Mouse (Mus musculus): ENCODE data around the gene Rock2. TPM values are rescaled to one million over a fixed set of nuclear protein-coding genes. Genes with fewer than 3 reads are reported as not detected.

Rock2 gene
- total RNA-seq, 1 experiment from 2014 or later, result 78.2 TPM

DNA sequence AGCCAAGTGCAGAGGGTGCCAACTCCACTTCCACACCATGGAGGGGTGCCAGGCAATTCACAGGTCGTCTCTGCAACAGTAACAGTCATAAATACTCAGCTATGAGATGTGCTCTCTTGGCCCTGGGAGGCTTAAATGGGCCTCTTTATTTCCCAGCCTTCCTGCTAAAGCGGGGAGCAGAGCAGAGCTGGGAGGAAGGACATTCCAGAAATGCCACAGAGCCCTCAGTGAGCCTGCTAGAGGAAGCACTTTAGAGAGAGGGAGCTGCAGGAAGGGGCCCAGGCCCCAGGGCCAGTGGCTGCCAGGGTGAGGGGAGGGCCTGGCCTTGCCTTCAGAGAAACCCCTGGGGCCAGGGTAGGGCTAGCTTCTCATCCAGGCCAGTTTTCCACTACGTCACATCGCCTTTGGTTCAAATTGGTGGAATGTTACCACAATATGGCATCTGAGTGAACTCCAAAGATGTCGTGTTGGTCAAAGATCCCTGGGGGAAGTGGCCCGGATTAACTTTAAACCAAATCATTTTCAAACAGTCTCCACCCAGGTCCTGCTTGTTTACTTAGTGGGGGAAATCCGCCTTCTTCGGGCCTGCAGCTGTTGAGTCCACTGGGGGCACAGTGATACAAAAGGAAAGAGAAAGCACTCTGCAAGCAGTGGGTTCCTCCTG, 24.2 kb upstream of the Rock2 start:
- ATAC-seq (replicated peaks; ENCODE audit: low read depth, poor library complexity, severe bottlenecking), result no peak

DNA sequence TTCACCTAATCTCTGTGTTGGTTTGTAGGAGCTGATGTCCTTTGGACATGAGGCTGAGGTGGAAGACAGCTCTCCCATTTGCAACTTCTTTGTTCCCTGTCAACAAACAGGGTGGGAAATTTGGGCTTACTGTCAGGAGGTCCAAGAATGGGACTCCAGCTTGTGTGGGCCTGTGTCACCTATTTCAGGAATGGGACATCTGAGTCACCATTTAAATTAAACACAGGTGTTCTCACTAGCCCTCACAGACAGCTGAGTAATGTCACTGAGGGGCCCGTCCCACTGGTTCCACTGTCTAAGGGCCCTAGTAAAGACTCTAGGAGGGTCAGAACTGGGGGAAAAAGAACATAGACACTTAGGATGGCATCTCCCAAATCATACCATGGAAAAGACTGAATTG, 22.7 kb upstream of the Rock2 start:
- ATAC-seq (replicated peaks; ENCODE audit: low read depth, poor library complexity, severe bottlenecking), result no peak

DNA sequence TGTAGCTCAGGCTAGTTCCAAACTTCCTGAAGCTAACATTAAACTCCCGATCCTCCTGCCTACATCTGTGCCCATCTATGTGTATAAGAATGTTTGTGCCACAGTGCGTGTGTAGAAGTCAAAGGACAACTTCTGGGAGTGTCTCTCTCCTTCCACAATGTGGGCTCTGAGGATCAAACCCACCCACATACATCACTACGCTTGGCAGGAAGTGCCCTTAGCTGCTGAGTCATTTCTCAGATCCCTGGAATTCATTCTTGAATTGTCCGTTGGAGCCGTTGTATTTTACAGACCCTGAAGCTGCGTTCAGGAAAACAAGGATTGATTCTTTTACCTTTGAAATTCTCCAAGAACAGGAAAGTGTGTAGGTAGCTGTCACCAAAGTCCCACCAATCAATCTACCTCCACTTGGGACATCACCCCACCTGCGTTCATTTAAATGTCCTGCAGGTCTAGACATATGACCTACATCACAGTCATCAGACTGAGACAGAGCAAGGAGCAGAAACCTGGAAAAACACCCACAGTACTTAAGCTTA, 21.7 kb upstream of the Rock2 start:
- ATAC-seq (replicated peaks; ENCODE audit: low read depth, poor library complexity, severe bottlenecking), result no peak

GRCm38 (mm10) chr12:16873549-16873948, 21.1 kb upstream of the Rock2 start:
- no peak for ATAC-seq (replicated peaks; ENCODE audit: low read depth, poor library complexity, severe bottlenecking)

- no peak for ATAC-seq (replicated peaks; ENCODE audit: low read depth, poor library complexity, severe bottlenecking)
Measured at GRCm38 (mm10) chr12:16874086-16874485, 20.6 kb upstream of the Rock2 start.

- ATAC-seq (replicated peaks; ENCODE audit: low read depth, poor library complexity, severe bottlenecking), result peak; percentile 65
Measured at GRCm38 (mm10) chr12:16875269-16875668, 19.4 kb upstream of the Rock2 start.

DNA sequence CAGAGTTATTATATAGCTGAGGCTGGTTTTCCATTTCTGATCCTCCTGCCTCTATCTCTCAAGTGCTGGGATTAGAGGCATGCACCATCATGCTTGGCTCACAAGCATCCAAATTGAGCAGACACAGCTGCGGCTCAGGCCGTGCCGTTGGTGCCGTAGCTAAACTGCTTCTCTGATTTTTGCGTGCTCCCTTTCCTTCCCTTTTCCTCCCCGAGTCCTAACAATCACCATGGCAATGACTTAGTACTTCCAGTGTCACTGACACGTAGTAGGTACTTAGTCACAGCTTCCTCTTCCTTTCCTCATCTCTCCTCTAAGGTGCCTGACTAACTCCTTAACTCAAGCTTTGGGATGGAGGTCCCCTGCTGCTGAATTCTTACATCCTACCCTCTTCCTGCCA, 19.0 kb upstream of the Rock2 start:
- ATAC-seq (replicated peaks; ENCODE audit: low read depth, poor library complexity, severe bottlenecking), result peak; percentile 16

- no peak for ATAC-seq (replicated peaks; ENCODE audit: low read depth, poor library complexity, severe bottlenecking)
Measured at GRCm38 (mm10) chr12:16876667-16877066, 18.0 kb upstream of the Rock2 start.

- ATAC-seq (replicated peaks; ENCODE audit: low read depth, poor library complexity, severe bottlenecking), result no peak
Measured at GRCm38 (mm10) chr12:16877141-16877540, 17.6 kb upstream of the Rock2 start.

DNA sequence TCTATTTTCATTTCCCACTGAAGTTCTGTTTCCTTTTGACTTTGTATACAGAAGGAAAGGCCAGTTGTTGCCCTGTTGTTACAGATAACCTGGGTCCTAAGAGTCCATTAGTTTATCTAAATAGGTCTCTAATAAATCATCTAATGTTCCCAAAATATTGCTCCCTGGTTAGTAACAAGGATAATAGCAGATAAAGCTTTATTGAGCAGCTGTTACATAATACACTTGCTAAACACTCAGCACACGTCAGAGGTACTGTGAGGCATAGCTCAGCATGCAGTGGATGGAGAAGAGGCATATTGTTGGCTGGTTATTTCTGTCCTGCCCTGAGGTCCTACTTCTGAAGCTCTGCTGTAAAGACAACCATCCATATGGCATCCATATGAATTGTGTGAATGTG, 17.0 kb upstream of the Rock2 start:
- no peak for ATAC-seq (replicated peaks; ENCODE audit: low read depth, poor library complexity, severe bottlenecking)

GRCm38 (mm10) chr12:16879369-16879768, 15.3 kb upstream of the Rock2 start:
- peak; percentile 55 for ATAC-seq (replicated peaks; ENCODE audit: low read depth, poor library complexity, severe bottlenecking)

DNA sequence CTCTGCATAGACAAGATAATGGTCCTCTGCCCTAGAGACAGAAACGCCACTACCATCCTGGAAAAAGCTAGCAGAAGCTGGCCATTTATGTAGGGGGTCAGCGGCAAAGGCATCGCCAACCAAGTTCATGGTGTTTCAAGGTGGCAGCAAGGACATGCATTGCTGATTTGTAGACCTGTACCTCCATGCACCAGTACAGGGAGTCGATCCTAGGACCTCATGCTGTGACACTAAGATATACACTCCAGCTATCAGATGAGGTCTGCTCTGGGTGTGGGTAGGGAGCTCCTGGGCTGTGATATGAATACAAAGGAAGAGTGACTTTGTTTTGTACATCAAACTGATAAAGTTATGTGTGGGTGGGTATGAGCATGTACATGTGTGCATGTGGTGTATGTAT, 14.6 kb upstream of the Rock2 start:
- ATAC-seq (replicated peaks; ENCODE audit: low read depth, poor library complexity, severe bottlenecking), result no peak

- no peak for ATAC-seq (replicated peaks; ENCODE audit: low read depth, poor library complexity, severe bottlenecking)
Measured at GRCm38 (mm10) chr12:16882442-16882841, 12.3 kb upstream of the Rock2 start.

- no peak for ATAC-seq (replicated peaks; ENCODE audit: low read depth, poor library complexity, severe bottlenecking)
Measured at GRCm38 (mm10) chr12:16883111-16883510, 11.6 kb upstream of the Rock2 start.

DNA sequence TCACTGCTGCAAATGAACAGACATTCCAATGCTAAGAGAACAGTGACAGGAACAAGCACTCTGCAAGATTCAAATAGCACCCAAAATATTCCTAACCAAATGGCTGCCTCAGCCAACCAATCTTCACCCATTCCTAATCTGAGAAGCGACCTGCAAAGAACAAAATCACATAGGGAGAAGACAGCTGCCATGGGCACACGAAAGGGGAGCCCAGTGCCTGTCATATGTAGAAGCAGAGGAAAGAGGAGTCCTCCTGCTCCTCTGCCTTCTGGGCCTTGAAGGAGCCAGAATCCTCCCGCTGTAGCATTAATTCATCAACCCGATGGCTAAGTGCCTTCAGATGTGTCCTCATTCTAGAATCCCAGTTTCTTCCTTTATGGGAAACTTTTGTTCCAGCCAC, 10.2 kb upstream of the Rock2 start:
- no peak for ATAC-seq (replicated peaks; ENCODE audit: low read depth, poor library complexity, severe bottlenecking)

- ATAC-seq (replicated peaks; ENCODE audit: low read depth, poor library complexity, severe bottlenecking), result no peak
Measured at GRCm38 (mm10) chr12:16886354-16886753, 8.3 kb upstream of the Rock2 start.

DNA sequence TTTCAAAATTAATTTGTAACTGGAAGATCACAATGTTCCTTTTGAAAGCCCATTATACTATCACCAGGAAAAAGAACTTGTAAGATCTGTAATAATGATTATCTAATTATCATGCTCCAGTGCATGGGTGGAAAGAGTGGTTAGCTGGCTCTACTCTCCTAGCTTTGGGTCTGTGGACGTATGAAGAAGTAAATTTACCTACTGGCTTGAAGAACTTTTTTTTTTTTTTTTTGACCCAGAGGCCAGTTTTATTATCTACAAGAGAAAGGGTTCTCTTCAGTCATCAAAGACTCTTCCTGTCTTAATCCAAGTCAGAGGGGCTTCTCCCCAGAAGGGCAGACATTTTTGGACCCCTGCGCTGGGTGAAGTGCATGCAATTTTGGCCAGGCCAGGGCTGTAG, 1.7 kb upstream of the Rock2 start:
- no peak for ATAC-seq (replicated peaks; ENCODE audit: low read depth, poor library complexity, severe bottlenecking)

- peak; percentile 36 for ATAC-seq (replicated peaks; ENCODE audit: low read depth, poor library complexity, severe bottlenecking)
Measured at GRCm38 (mm10) chr12:16893656-16894395, 869 bp upstream of the Rock2 start.

- peak; percentile 21 for ATAC-seq (replicated peaks; ENCODE audit: low read depth, poor library complexity, severe bottlenecking)
Measured at GRCm38 (mm10) chr12:16895221-16895928, 680 bp downstream of the Rock2 start.

GRCm38 (mm10) chr12:16896073-16896789, 1.5 kb downstream of the Rock2 start:
- no peak for ATAC-seq (replicated peaks; ENCODE audit: low read depth, poor library complexity, severe bottlenecking)
